Mouse (Mus musculus) gastrocnemius, adult 8-10 months (tissue): ENCODE data around the gene Fank1. TPM values are rescaled to one million over a fixed set of nuclear protein-coding genes. Genes with fewer than 3 reads are reported as not detected.

Experiments used
- DNase-seq, 2 experiments: peaks; one replicate each; pipeline ENCODE4 v3.0.0; 2022; ENCODE audit warnings: low spot score in 2 of 2
- total RNA-seq, 4 experiments: library from RNA; stranded (reverse); gene quantifications; 2 replicates each; pipeline ENCODE4 v1.2.4; 2022

Gene Fank1
- total RNA-seq, 4 experiments from 2014 or later, result not detected

DNA sequence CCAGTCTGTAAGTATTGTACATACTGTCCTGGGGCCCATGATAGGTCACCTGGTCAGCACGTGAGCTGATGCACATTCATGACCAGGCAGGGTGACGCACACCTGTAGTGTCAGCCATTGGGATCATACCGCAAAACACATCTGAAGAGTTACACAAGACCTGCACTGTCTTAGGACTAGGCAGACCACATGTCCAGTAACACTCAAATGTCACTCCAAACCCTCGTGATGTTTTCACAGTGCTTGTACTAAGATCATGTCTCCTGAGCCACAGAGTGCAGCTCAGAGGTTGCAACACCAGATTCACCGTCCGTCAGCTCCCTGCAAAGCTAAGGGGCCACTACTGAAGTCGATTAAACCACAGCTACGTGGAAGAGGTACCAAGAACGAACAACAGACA is 114.6 kb downstream of the Fank1 start:
- DNase-seq, result no peak

GRCm38 (mm10) chr7:133891796-133892195 is 115.1 kb downstream of the Fank1 start:
- no peak for DNase-seq

GRCm38 (mm10) chr7:133899391-133899790 is 122.7 kb downstream of the Fank1 start:
- no peak for DNase-seq

DNA sequence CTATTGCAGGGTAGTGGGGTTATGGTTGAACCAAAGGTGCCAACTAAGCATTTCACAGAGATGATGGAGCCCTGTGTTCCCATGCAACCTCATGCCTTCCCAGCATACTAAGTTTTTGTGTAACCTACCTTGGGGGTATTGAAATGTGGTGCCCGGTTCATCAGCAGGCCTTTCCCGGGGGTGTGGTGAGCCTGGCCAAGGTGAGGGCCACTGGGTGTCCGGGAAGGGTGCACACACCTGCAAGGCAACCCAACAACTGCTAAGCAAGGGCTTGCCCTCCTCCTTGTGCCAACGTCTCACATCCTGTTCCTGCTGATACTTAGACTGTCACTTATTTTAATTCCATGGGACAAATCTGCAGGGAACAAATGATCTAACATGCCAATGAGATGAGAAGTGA is 132.3 kb downstream of the Fank1 start:
- no peak for DNase-seq

- DNase-seq, result no peak
Measured at GRCm38 (mm10) chr7:133909833-133910375, 133.2 kb downstream of the Fank1 start.

DNA sequence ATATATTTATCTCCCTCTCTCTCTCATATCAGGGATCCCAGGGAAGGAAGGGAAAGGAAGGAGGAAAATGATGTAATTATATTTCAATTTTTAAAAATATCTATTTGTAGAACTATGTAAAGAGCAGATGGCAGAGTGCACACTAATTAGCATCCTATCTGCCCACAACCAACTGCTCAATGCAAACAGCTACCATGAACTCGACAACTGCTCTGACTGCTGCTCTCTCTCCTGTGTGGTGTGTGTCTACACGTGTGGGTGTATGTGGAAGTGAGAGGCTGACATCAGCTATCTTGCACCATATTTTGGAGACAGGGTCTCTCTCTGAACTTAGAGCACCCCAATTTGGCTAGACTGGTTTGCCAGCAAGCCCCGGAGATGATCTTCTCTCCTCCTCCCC is 135.2 kb downstream of the Fank1 start:
- no peak for DNase-seq

DNA sequence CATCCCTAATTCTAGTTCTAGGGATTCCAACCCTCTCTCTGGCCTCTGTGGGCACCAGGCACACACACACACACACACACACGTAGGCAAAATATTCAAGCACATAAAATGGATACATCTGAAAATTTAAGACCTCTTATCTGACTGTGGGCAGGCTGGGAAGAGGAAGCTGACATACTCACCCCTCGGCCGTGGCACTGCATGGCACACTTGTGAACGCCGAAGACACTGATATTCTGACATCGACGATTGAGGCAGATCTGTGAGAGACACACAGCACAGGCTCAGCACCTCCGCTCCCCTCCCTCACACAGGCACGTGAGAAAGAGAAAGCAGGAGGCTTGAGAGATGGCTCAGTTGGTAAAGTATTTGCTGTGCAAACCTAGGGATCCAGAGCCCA is 139.6 kb downstream of the Fank1 start:
- no peak for DNase-seq

GRCm38 (mm10) chr7:133919306-133919705 is 142.6 kb downstream of the Fank1 start:
- no peak for DNase-seq

DNA sequence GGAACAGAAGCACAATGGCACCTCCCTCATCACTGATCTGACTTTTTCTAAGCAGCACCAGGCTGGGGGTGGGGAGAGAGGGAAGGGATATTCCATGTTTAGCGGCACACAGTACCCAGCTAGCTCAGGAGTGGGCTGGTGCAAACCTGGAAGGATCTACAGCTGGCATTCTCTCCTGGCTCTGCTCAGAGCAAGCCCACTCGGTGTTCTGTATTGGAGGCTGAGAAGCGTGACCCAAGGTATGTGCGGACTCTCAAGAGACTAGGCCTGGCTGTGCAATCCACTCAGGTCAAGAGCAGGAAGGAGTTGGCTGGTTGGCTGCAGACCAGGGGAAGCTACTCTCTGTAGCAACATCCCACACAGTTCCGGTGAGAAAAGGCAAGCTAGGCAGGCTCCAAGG is 143.3 kb downstream of the Fank1 start:
- no peak for DNase-seq

GRCm38 (mm10) chr7:133920724-133921123 is 144.1 kb downstream of the Fank1 start:
- DNase-seq, result no peak

DNA sequence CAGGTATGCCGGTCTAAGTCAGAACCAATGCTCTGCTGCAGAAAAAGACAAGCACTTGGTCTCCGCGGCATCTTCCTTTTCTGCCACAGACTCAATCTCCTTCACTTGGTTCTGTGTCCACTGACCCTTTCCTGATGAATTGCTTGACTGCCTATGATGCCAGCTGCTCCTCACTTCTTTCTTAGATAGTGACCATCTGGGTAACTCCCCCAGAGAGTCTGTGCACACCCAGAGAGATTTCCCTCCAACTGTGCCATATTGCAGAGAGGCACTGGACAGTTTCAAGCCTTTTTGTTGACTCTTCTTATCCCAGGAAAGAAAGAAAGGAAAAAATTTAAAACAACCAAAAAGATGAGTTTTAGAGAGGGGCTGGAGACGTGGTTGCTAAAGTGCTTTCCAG is 144.6 kb downstream of the Fank1 start:
- no peak for DNase-seq

- no peak for DNase-seq
Measured at GRCm38 (mm10) chr7:133923994-133924393, 147.3 kb downstream of the Fank1 start.

DNA sequence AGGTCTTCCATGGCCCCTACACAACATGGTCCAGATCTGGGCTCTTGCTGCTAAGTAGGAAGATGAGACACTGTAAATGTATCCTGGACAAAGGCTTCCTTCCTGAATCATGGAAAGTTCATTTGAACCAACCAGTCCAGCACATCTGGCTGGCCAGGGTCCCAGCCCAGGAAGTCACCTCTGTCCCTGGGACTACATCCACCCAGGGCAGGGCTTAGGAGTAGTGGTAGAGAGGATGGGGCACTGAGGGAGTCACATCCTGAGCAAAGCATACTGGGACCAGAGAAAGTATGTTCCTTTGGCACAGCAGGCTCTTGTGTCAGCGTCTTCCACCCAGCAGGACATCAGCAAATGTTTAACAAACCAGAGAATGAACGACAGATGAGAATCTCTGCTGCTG is 149.1 kb downstream of the Fank1 start:
- DNase-seq, result no peak

DNA sequence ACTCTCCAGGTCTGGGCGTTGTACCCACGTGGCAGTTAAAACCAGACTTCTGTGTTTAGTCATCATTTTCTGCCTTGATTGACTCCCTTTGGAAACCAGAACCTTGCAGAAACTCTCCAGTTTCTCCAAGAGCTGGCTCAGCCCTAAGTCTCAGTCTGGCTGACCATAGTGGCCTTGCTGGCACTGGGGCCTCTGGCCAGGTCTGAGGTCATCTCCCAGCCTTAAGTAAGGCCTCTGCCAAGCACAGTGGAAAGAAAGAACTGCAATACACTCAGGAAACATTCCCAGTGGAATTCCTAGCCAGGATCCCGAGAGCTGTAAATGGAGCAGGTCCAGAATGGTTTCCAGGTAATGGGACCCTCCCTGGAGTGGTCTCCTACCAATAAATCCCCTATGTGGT is 152.3 kb downstream of the Fank1 start:
- DNase-seq, result no peak

Other genes with a start within 250 kb of the Fank1 start
- gene Tex36, start 174.7 kb upstream of the Fank1 start, total RNA-seq, result not detected
- gene Edrf1, start 139.3 kb upstream of the Fank1 start, total RNA-seq, result 1 to 10 TPM; 6.2 to 8.1 (median 7.8) TPM
- gene Mmp21, start 96.8 kb upstream of the Fank1 start, total RNA-seq, result not detected
- 100 to 1,000 TPM in 1 of 4 experiments, 10 to 100 TPM in 3; 87.6 to 108 (median 91.9) TPM for gene Bccip, start 67.5 kb upstream of the Fank1 start, total RNA-seq
- 10 to 100 TPM; 14.6 to 16.8 (median 15.4) TPM for gene Uros, start 66.8 kb upstream of the Fank1 start, total RNA-seq
- gene Dhx32, start 5.9 kb downstream of the Fank1 start, total RNA-seq, result 10 to 100 TPM; 36.5 to 59.5 (median 45.3) TPM